Mouse (Mus musculus) CH12.LX (cell line): ENCODE data around the gene Cyp3a16. TPM values are rescaled to one million over a fixed set of nuclear protein-coding genes. Genes with fewer than 3 reads are reported as not detected.
"Not testable (repeated sequence)": the region's sequence is repeated elsewhere in the genome, so short reads cannot be mapped to it uniquely, and the experiment has no call there.

Experiments
- DNase-seq: peaks from one replicate; pipeline ENCODE4 v3.0.0-alpha.2; 2013; ENCODE audit errors: extremely low read depth
- H3K27ac ChIP-seq: 2 replicates; pipeline ENCODE4 v1.5.1; 2012; ENCODE audit warnings: low read depth, mild to moderate bottlenecking, control low read depth, moderate library complexity; ENCODE audit not compliant: insufficient read depth
- H3K27me3 ChIP-seq: replicated peaks from 2 replicates; pipeline ENCODE3; 2012; ENCODE audit warnings: inconsistent platforms
- H3K36me3 ChIP-seq, 2 experiments: replicated peaks in 1 of 2; 2 replicates each; pipeline versions ENCODE3 to v1.6.1; 2012; ENCODE audit warnings: inconsistent platforms in 1 of 2, low read length in 1 of 2, mild to moderate bottlenecking in 1 of 2, mixed read lengths in 1 of 2, moderate library complexity in 1 of 2; ENCODE audit not compliant: control insufficient read depth in 1 of 2, insufficient read depth in 1 of 2
- H3K4me1 ChIP-seq, 2 experiments: 2 replicates each; pipeline ENCODE4 v1.6.1; 2012; ENCODE audit warnings: inconsistent platforms in 1 of 2, moderate library complexity in 1 of 2; ENCODE audit not compliant: insufficient read depth in 2 of 2, control insufficient read depth in 1 of 2
- H3K4me2 ChIP-seq: 2 replicates; pipeline ENCODE4 v1.6.1; 2012; ENCODE audit warnings: low read depth, mild to moderate bottlenecking, control low read depth; ENCODE audit not compliant: poor library complexity, insufficient read depth, severe bottlenecking
- H3K4me3 ChIP-seq, 3 experiments: fragments of 150-350 bp in 1 of 3; sonication (generic) in 1 of 3; replicated peaks in 1 of 3; 2 replicates each; pipeline versions ENCODE3 to v1.5.1; 2011 to 2012; ENCODE audit warnings: low read depth in 2 of 3, low read length in 2 of 3, mild to moderate bottlenecking in 2 of 3, moderate library complexity in 2 of 3, control low read depth in 1 of 3, improper control_type of control experiment in 1 of 3, inconsistent platforms in 1 of 3, mixed read lengths in 1 of 3; ENCODE audit not compliant: poor library complexity in 1 of 3
- H3K79me2 ChIP-seq: replicated peaks from 2 replicates; pipeline ENCODE4 v1.6.1; 2012; ENCODE audit warnings: mild to moderate bottlenecking, moderate library complexity; ENCODE audit not compliant: control insufficient read depth, poor library complexity, insufficient read depth, severe bottlenecking; ENCODE audit errors: extremely low read depth
- H3K9ac ChIP-seq: 2 replicates; pipeline ENCODE4 v1.6.1; 2012; ENCODE audit warnings: low read depth, mild to moderate bottlenecking, control low read depth, moderate library complexity; ENCODE audit not compliant: insufficient read depth
- H3K9me3 ChIP-seq: replicated peaks from 2 replicates; pipeline ENCODE3; 2012; ENCODE audit warnings: low read length, inconsistent platforms, mixed read lengths
- BHLHE40 ChIP-seq: IDR thresholded peaks from 2 replicates; pipeline ENCODE4 v1.6.1; 2011; ENCODE audit warnings: mild to moderate bottlenecking, low read depth, low read length, improper control_type of control experiment
- CHD2 ChIP-seq: IDR thresholded peaks from 2 replicates; pipeline ENCODE4 v1.6.1; 2011; ENCODE audit warnings: low read length, improper control_type of control experiment
- ELF1 ChIP-seq: IDR thresholded peaks from 2 replicates; pipeline ENCODE4 v1.6.1; 2014; ENCODE audit warnings: low read depth, mild to moderate bottlenecking, inconsistent platforms, low read length, improper control_type of control experiment
- EP300 ChIP-seq: IDR thresholded peaks from 2 replicates; pipeline ENCODE4 v1.6.1; 2011; ENCODE audit warnings: low read length, improper control_type of control experiment
- ETS1 ChIP-seq: conservative IDR thresholded peaks from 2 replicates; pipeline ENCODE4 v1.6.1; 2012; ENCODE audit warnings: low read depth, mild to moderate bottlenecking, inconsistent platforms, low read length, improper control_type of control experiment, moderate library complexity
- HCFC1 ChIP-seq: IDR thresholded peaks from 2 replicates; pipeline ENCODE4 v1.6.1; 2012; ENCODE audit warnings: low read depth, mild to moderate bottlenecking, inconsistent platforms, low read length, improper control_type of control experiment
- IRF4 ChIP-seq: IDR thresholded peaks from 2 replicates; pipeline ENCODE4 v1.6.1; 2014; ENCODE audit warnings: low read depth, mild to moderate bottlenecking, inconsistent platforms, low read length, improper control_type of control experiment
- KAT2A ChIP-seq: IDR thresholded peaks from 2 replicates; pipeline ENCODE4 v1.6.1; 2012; ENCODE audit warnings: low read length, improper control_type of control experiment, inconsistent platforms; ENCODE audit not compliant: insufficient replicate concordance
- MAX ChIP-seq: IDR thresholded peaks from 2 replicates; pipeline ENCODE4 v1.6.1; 2011; ENCODE audit warnings: low read length, improper control_type of control experiment
- MAZ ChIP-seq: IDR thresholded peaks from 2 replicates; pipeline ENCODE4 v1.6.1; 2012; ENCODE audit warnings: low read depth, mild to moderate bottlenecking, inconsistent platforms, low read length, improper control_type of control experiment, moderate library complexity
- MXI1 ChIP-seq: IDR thresholded peaks from 2 replicates; pipeline ENCODE4 v1.6.1; 2011; ENCODE audit warnings: mild to moderate bottlenecking, low read depth, low read length, improper control_type of control experiment
- POLR2A ChIP-seq: IDR thresholded peaks from 2 replicates; pipeline ENCODE4 v1.6.1; 2011; ENCODE audit warnings: low read depth, mild to moderate bottlenecking, improper control_type of control experiment, low read length
- RAD21 ChIP-seq: IDR thresholded peaks from 2 replicates; pipeline ENCODE4 v1.6.1; 2011; ENCODE audit warnings: low read depth, mild to moderate bottlenecking, low read length, improper control_type of control experiment, moderate library complexity
- RCOR1 ChIP-seq: conservative IDR thresholded peaks from 2 replicates; pipeline ENCODE4 v1.6.1; 2012; ENCODE audit warnings: low read depth, mild to moderate bottlenecking, inconsistent platforms, low read length, improper control_type of control experiment
- SIN3A ChIP-seq: IDR thresholded peaks from 2 replicates; pipeline ENCODE4 v1.6.1; 2012; ENCODE audit warnings: low read length, improper control_type of control experiment, inconsistent platforms
- TBP ChIP-seq: conservative IDR thresholded peaks from 2 replicates; pipeline ENCODE4 v1.6.1; 2011; ENCODE audit warnings: low read depth, low read length, improper control_type of control experiment
- ZMIZ1 ChIP-seq: IDR thresholded peaks from 2 replicates; pipeline ENCODE4 v1.6.1; 2012; ENCODE audit warnings: low read depth, mild to moderate bottlenecking, inconsistent platforms, low read length, improper control_type of control experiment
- dilution Hi-C: fragments of 300-500 bp; cut with MboI; formaldehyde crosslinking; loops from 2 replicates; pipeline ENCODE4 v1.14.3; 2020; ENCODE audit warnings: low sequenced_read_pairs; ENCODE audit not compliant: extremely low pct_unique_long_range_greater_than_20kb, extremely low pct_ligation_motif_present
- in situ Hi-C: fragments of 300-500 bp; cut with MboI; formaldehyde crosslinking; loops from 3 replicates; pipeline ENCODE4 v1.14.3; 2019; ENCODE audit warnings: low sequenced_read_pairs, low pct_ligation_motif_present, low pct_unique_long_range_greater_than_20kb, mixed read lengths
- polyA plus RNA-seq: library from polyadenylated mRNA; unstranded; fragments of >175 nt; gene quantifications from 2 replicates; pipeline ENCODE4 v1.2.1, GENCODE M21; 2012; ENCODE audit warnings: low read depth; ENCODE audit not compliant: insufficient read length
- total RNA-seq, 2 experiments: library from RNA; depleted of rRNA; stranded (reverse); fragments of 300-350 nt in 1 of 2; fragments of >200 nt in 1 of 2; gene quantifications; 2 replicates each; pipeline ENCODE4 v1.2.3; 2012 to 2014

Gene Cyp3a16
- total and polyA plus RNA-seq, 3 experiments: not detected

DNA sequence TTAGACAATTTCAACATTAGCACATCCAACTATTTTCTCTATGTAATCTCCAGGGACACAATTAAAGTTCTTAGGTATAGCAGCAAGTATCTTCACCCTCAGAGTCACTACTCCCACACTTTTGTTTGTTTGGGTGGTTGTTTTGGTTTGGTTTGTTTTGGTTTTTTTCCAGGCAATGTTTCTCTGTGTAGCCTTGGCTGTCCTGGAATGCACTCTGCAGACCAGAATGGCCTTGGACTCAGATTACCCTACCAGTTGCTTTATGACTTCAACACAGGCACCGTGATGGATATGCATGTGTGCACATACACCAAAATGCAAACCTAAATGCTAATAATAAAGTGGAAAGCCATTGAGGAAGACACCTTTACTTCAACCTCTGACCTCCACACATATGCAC, 35.8 kb downstream of the Cyp3a16 start:
- no peaks in the 10 kb centered on the region for H3K4me1 ChIP-seq
- TF ChIP-seq MAX (no peak), MXI1 (no peak), BHLHE40 (no peak), IRF4 (no peak)
- no peak overlapping the region for H3K9ac ChIP-seq
- H3K79me2 ChIP-seq: no peaks in the 10 kb centered on the region
- no peaks in the 10 kb centered on the region for H3K36me3 ChIP-seq
- in situ Hi-C loops (no loop called here), dilution Hi-C loops (no loop called here)
- DNase-seq: no peak
- H3K4me3 ChIP-seq: no peak overlapping the region
- H3K27me3 ChIP-seq: no peaks in the 10 kb centered on the region
- no peak overlapping the region for H3K4me2 ChIP-seq
- H3K9me3 ChIP-seq: no peaks in the 10 kb centered on the region
- H3K27ac ChIP-seq: no peak overlapping the region

DNA sequence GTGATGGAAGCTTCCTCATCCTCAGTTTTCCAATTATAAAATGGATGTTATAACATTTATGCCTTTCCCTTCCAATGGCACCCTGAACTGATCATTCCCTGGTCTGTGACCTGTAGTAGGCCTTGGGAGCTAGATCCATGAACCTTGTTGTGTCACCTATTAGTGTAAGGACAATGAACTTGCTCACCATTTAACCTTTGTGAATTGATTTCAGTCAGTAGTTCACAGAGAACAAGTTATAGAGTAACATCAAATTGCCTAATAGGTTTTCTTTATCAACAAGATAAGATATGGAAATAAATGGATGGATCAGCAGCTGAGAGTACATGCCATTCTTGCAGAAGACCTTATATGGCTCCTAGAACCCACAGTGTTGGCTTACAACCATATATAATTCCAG, 38.5 kb downstream of the Cyp3a16 start:
- H3K27ac ChIP-seq: no peak overlapping the region
- no peaks in the 10 kb centered on the region for H3K36me3 ChIP-seq
- no peak for DNase-seq
- H3K79me2 ChIP-seq: no peaks in the 10 kb centered on the region
- TF ChIP-seq EP300: no peak
- dilution Hi-C loops (no loop called here), in situ Hi-C loops (no loop called here)
- no peak overlapping the region for H3K9ac ChIP-seq
- H3K9me3 ChIP-seq: no peaks in the 10 kb centered on the region
- no peaks in the 10 kb centered on the region for H3K4me1 ChIP-seq
- no peak overlapping the region for H3K4me3 ChIP-seq
- H3K27me3 ChIP-seq: no peaks in the 10 kb centered on the region
- no peak overlapping the region for H3K4me2 ChIP-seq

DNA sequence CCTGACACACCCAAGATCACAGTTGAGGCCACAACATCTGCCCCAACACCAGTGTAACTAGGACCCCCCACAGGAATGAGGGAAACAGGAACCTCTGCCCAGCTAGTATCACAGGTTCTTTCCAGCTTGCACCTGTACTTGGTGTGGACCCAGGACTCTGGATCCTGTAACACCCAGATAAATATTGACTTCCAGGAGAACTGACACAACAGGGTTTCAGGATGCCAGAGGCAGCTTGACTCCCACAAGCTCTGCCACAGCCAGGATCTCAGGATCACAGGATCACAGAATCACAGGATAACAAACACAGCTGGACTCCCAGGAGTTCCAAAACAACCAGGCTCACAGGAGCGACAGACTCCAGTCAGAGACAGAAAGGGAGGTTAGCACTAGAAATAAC, 47.2 kb downstream of the Cyp3a16 start:
- no peak overlapping the region for H3K4me3 ChIP-seq
- no peak overlapping the region for H3K4me2 ChIP-seq
- no peak overlapping the region for H3K27ac ChIP-seq
- in situ Hi-C loops: no loop called here
- no peak overlapping the region for H3K9ac ChIP-seq
- H3K36me3 ChIP-seq: no peaks in the 10 kb centered on the region
- no peak for TF ChIP-seq ZMIZ1
- TF ChIP-seq SIN3A: no peak
- no peak for TF ChIP-seq RAD21
- no peak for TF ChIP-seq RCOR1
- TF ChIP-seq ETS1: no peak
- no peak for TF ChIP-seq EP300
- no peak for TF ChIP-seq MAZ
- no peak for TF ChIP-seq CHD2
- no peak for TF ChIP-seq HCFC1
- no peak for TF ChIP-seq ELF1
- TF ChIP-seq TBP: no peak
- no peak for TF ChIP-seq KAT2A
- no peak for TF ChIP-seq POLR2A
- peaks cover 4% of the 10 kb centered on the region for H3K9me3 ChIP-seq
- no peak for DNase-seq
- dilution Hi-C loops: no loop called here
- no peaks in the 10 kb centered on the region for H3K79me2 ChIP-seq
- no peaks in the 10 kb centered on the region for H3K4me1 ChIP-seq
- no peaks in the 10 kb centered on the region for H3K27me3 ChIP-seq

DNA sequence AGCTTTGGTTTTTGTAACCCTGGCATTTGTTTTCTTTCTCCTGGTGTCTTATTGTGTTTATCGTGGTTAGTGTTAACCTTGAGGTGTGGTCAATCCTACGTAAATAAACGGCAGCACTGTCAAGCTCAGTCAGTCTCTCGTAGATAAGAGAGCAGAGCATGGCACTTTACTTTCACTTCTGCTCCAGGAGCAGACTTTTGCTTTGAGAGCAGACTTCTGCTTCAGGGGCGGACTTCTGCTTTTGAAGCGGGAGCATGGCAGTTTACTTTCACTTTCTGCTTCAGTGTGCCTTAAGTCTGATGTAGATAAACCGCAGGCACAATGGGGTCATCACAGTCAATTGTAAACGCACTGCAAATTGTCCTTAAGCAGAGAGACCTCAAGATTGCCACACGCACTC, 54.1 kb downstream of the Cyp3a16 start:
- DNase-seq: peak; percentile 47
- H3K36me3 ChIP-seq, H3K9me3 ChIP-seq: not testable (repeated sequence)

More for the DNA sequence above, 54.1 kb downstream of the Cyp3a16 start:
- H3K27me3 ChIP-seq, H3K9ac ChIP-seq, H3K4me1 ChIP-seq, H3K27ac ChIP-seq, dilution Hi-C loops, H3K79me2 ChIP-seq, H3K4me3 ChIP-seq, in situ Hi-C loops: not testable (repeated sequence)
- 0 out of 2 replicates have a peak overlapping the region, but pooled peaks have one; percentile 1 for H3K4me2 ChIP-seq
